Mouse (Mus musculus): Measurements from ENCODE around the gene Ccdc33. TPM values are rescaled to one million over a fixed set of nuclear protein-coding genes. Genes with fewer than 3 reads are reported as not detected.
A peak's percentile ranks its signal among the peaks of the same experiment; 100 is the strongest.

The Ccdc33 gene
- total and polyA plus RNA-seq, 2 experiments: not detected

- Histone ChIP-seq H3K27ac (replicated peaks; ENCODE audit: insufficient read depth, low read depth, low read length) (no peak overlapping the region), H3K36me3 (ENCODE audit: control insufficient read depth, insufficient read depth, low read length) (no peaks in the 10 kb centered on the region), H3K27me3 (ENCODE audit: control insufficient read depth, insufficient read depth, low read length) (no peaks in the 10 kb centered on the region), H3K4me1 (ENCODE audit: control insufficient read depth, insufficient read depth, low read length) (peaks cover 11% of the 10 kb centered on the region), H3K79me2 (ENCODE audit: control insufficient read depth, insufficient read depth, low read length) (no peaks in the 10 kb centered on the region), H3K4me3 (ENCODE audit: insufficient read depth, low read depth, low read length) (no peak overlapping the region), H3K9ac (ENCODE audit: low read depth, low read length) (no peak overlapping the region)
- 88% methylated on average over 6 of the region's 6 CpGs for WGBS
- DNase-seq (ENCODE audit: extremely low read depth, low read depth, low spot score): no peak
- TF ChIP-seq POLR2A (IDR thresholded peaks at IDR 0.05; ENCODE audit: extremely low read depth, insufficient read depth, low read length): no peak
- no peak for TF ChIP-seq CTCF (IDR thresholded peaks at IDR 0.05; ENCODE audit: low read depth, low read length)
Measured at GRCm38 (mm10) chr9:58095977-58096376, 22.6 kb downstream of the Ccdc33 start.

GRCm38 (mm10) chr9:58093776-58094175 is 24.8 kb downstream of the Ccdc33 start:
- DNase-seq (ENCODE audit: extremely low read depth, low read depth, low spot score): no peak
- Histone ChIP-seq H3K4me3 (ENCODE audit: insufficient read depth, low read depth, low read length) (no peak overlapping the region), H3K4me1 (ENCODE audit: control insufficient read depth, insufficient read depth, low read length) (peaks cover 11% of the 10 kb centered on the region), H3K9ac (ENCODE audit: low read depth, low read length) (no peak overlapping the region), H3K79me2 (ENCODE audit: control insufficient read depth, insufficient read depth, low read length) (no peaks in the 10 kb centered on the region), H3K36me3 (ENCODE audit: control insufficient read depth, insufficient read depth, low read length) (no peaks in the 10 kb centered on the region), H3K27ac (replicated peaks; ENCODE audit: insufficient read depth, low read depth, low read length) (no peak overlapping the region), H3K27me3 (ENCODE audit: control insufficient read depth, insufficient read depth, low read length) (no peaks in the 10 kb centered on the region)
- WGBS: 91% methylated on average over 3 of the region's 3 CpGs
- TF ChIP-seq CTCF (IDR thresholded peaks at IDR 0.05; ENCODE audit: low read depth, low read length) (no peak), POLR2A (IDR thresholded peaks at IDR 0.05; ENCODE audit: extremely low read depth, insufficient read depth, low read length) (no peak)

GRCm38 (mm10) chr9:58092581-58093269 is 25.9 kb downstream of the Ccdc33 start:
- no peaks in the 10 kb centered on the region for H3K79me2 ChIP-seq (ENCODE audit: control insufficient read depth, insufficient read depth, low read length)
- 15% methylated on average over 7 of the region's 7 CpGs for WGBS
- H3K36me3 ChIP-seq (ENCODE audit: control insufficient read depth, insufficient read depth, low read length): no peaks in the 10 kb centered on the region
- no peak; the same call in 1 of the 2 replicates for TF ChIP-seq CTCF (IDR thresholded peaks at IDR 0.05; ENCODE audit: low read depth, low read length)
- TF ChIP-seq POLR2A (IDR thresholded peaks at IDR 0.05; ENCODE audit: extremely low read depth, insufficient read depth, low read length): no peak
- H3K9ac ChIP-seq (ENCODE audit: low read depth, low read length): no peak overlapping the region
- peaks cover 11% of the 10 kb centered on the region for H3K4me1 ChIP-seq (ENCODE audit: control insufficient read depth, insufficient read depth, low read length)
- no peaks in the 10 kb centered on the region for H3K27me3 ChIP-seq (ENCODE audit: control insufficient read depth, insufficient read depth, low read length)
- peak; percentile 99 for DNase-seq (ENCODE audit: extremely low read depth, low read depth, low spot score)
- no peak overlapping the region for H3K4me3 ChIP-seq (ENCODE audit: insufficient read depth, low read depth, low read length)
- H3K27ac ChIP-seq (replicated peaks; ENCODE audit: insufficient read depth, low read depth, low read length): peak overlapping the region; percentile 87

GRCm38 (mm10) chr9:58091623-58092425 is 26.8 kb downstream of the Ccdc33 start:
- H3K4me1 ChIP-seq (ENCODE audit: control insufficient read depth, insufficient read depth, low read length): peaks cover 11% of the 10 kb centered on the region
- H3K79me2 ChIP-seq (ENCODE audit: control insufficient read depth, insufficient read depth, low read length): no peaks in the 10 kb centered on the region
- H3K27ac ChIP-seq (replicated peaks; ENCODE audit: insufficient read depth, low read depth, low read length): peak overlapping the region; percentile 87

DNA sequence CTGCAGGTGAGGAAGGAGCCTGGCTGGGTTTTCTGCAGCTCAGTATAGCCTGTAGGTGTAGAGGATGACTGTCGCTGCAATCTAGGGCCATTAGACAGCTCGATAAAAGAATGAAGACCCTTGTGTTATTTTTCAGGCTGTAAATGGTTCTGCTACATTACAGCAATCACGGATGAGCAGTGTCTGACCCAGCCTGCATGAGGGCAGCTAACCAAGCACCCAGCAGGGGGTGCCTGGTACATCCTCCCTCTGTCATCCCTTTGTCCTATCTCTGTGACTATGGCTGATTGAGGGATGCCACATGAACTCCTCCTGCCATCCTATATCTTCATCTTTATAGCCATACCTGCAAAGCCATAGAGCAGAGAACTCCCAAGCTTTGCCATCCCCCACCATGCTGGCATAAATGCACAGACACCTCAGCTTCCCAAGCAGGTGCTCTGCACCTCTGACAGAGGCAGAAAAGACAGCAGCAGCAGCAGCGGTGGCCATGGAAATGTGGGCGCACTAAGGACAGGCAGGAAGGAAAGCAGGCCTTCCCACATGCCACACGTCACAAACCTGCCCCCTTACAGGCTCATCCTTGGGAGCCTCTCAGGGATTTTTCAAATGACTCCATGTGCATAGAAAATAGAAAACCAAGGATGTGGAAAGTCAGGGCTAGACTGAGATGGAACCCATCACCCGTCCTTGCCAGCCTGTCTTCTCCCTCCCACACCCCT is 31.2 kb downstream of the Ccdc33 start:
- no peak overlapping the region for H3K9ac ChIP-seq (ENCODE audit: low read depth, low read length)
- 77% methylated on average over 7 of the region's 7 CpGs for WGBS
- H3K4me1 ChIP-seq (ENCODE audit: control insufficient read depth, insufficient read depth, low read length): peaks cover 15% of the 10 kb centered on the region
- H3K27me3 ChIP-seq (ENCODE audit: control insufficient read depth, insufficient read depth, low read length): no peaks in the 10 kb centered on the region
- H3K27ac ChIP-seq (replicated peaks; ENCODE audit: insufficient read depth, low read depth, low read length): no peak overlapping the region
- no peak overlapping the region for H3K4me3 ChIP-seq (ENCODE audit: insufficient read depth, low read depth, low read length)
- no peaks in the 10 kb centered on the region for H3K79me2 ChIP-seq (ENCODE audit: control insufficient read depth, insufficient read depth, low read length)
- DNase-seq (ENCODE audit: extremely low read depth, low read depth, low spot score): no peak
- no peaks in the 10 kb centered on the region for H3K36me3 ChIP-seq (ENCODE audit: control insufficient read depth, insufficient read depth, low read length)
- TF ChIP-seq POLR2A (IDR thresholded peaks at IDR 0.05; ENCODE audit: extremely low read depth, insufficient read depth, low read length) (no peak), CTCF (IDR thresholded peaks at IDR 0.05; ENCODE audit: low read depth, low read length) (peak; percentile 23; the same call in 1 of the 2 replicates)

More at GRCm38 (mm10) chr9:58091623-58092425, 26.8 kb downstream of the Ccdc33 start:
- no peak for TF ChIP-seq POLR2A (IDR thresholded peaks at IDR 0.05; ENCODE audit: extremely low read depth, insufficient read depth, low read length)
- 46% methylated on average over 4 of the region's 4 CpGs for WGBS
- Histone ChIP-seq H3K9ac (ENCODE audit: low read depth, low read length) (no peak overlapping the region), H3K4me3 (ENCODE audit: insufficient read depth, low read depth, low read length) (no peak overlapping the region), H3K36me3 (ENCODE audit: control insufficient read depth, insufficient read depth, low read length) (no peaks in the 10 kb centered on the region), H3K27me3 (ENCODE audit: control insufficient read depth, insufficient read depth, low read length) (no peaks in the 10 kb centered on the region)
- DNase-seq (ENCODE audit: extremely low read depth, low read depth, low spot score): peak; percentile 92
